In the genomic region with DNA sequence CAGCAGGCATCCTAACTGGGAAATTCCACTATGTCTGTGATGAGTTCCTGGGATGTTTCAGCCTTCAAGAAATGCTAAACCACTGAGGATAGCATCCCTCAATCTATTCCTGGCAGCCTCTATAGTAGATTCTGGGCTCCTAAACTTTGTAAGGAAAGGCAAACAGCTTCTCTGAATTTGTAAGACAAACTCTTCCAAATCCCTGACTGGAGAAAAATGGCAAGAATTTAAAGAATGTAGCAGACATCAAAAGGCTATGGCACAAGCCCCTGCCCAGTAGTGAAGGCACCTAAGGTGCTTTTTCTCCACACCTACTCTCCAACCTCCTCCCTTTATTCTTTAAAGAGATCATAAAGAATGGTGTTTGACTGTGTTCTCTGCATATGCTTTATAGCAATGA, we compare ENCODE assay signal across 20 mouse cellular contexts.
"Had no signal": no experiment of that assay in that cellular context is flagged by ENCODE, and none has a peak within 500 bp of the region (broad histone marks: within the 10 kb centered on the region; RNA-seq: fewer than 3 reads in every experiment).

No protein-coding gene starts in this region.

- H3K9ac ChIP-seq: liver, embryonic 13.5 days; liver, embryonic 15.5 days; liver, postnatal 0 days; lung, embryonic 15.5 days; midbrain, embryonic 13.5 days; midbrain, embryonic 15.5 days; neural tube, embryonic 12.5 days; stomach, embryonic 15.5 days had no signal

- H3K4me1 ChIP-seq: liver, embryonic 13.5 days; liver, embryonic 15.5 days; lung, embryonic 15.5 days; megakaryocyte, embryonic 14.5 days; midbrain, embryonic 13.5 days; midbrain, embryonic 15.5 days; neural tube, embryonic 12.5 days; stomach, embryonic 15.5 days had no signal

- H3K27ac ChIP-seq: liver, embryonic 13.5 days; liver, embryonic 15.5 days; lung, embryonic 15.5 days; macrophage; midbrain, embryonic 13.5 days; midbrain, embryonic 15.5 days; neural tube, embryonic 12.5 days; stomach, embryonic 15.5 days; stomach, postnatal 0 days had no signal

- H3K4me2 ChIP-seq: liver, embryonic 13.5 days; liver, embryonic 15.5 days; lung, embryonic 15.5 days; midbrain, embryonic 13.5 days; midbrain, embryonic 15.5 days; neural tube, embryonic 12.5 days; stomach, embryonic 15.5 days had no signal

- H3K4me3 ChIP-seq: liver, embryonic 13.5 days; liver, embryonic 15.5 days; lung, embryonic 15.5 days; megakaryocyte, embryonic 14.5 days; midbrain, embryonic 13.5 days; midbrain, embryonic 15.5 days; neural tube, embryonic 12.5 days; stomach, embryonic 15.5 days had no signal

- ATAC-seq: liver, postnatal 0 days; lung, postnatal 0 days; midbrain, embryonic 13.5 days; midbrain, embryonic 15.5 days had no signal

- H3K36me3 ChIP-seq: liver, embryonic 13.5 days; liver, embryonic 15.5 days; lung, embryonic 15.5 days; midbrain, embryonic 13.5 days; midbrain, embryonic 15.5 days; neural tube, embryonic 12.5 days; stomach, embryonic 15.5 days had no signal

- H3K9me3 ChIP-seq: liver, embryonic 13.5 days; liver, embryonic 15.5 days; lung, embryonic 15.5 days; megakaryocyte, embryonic 14.5 days; midbrain, embryonic 13.5 days; midbrain, embryonic 15.5 days; neural tube, embryonic 12.5 days; stomach, embryonic 15.5 days had no signal

- H3K27me3 ChIP-seq: liver, embryonic 13.5 days; liver, embryonic 15.5 days; lung, embryonic 15.5 days; megakaryocyte, embryonic 14.5 days; midbrain, embryonic 13.5 days; midbrain, embryonic 15.5 days; neural tube, embryonic 12.5 days; stomach, embryonic 15.5 days had no signal

- DNase-seq: liver, embryonic 13.5 days; liver, postnatal 0 days; lung, adult 2 months; lung, postnatal 14 days; lung, postnatal 36 days; right cerebral cortex, postnatal 14 days; right cerebral cortex, postnatal 4 days; thymus, adult 2 months; thymus, postnatal 25 days; thymus, postnatal 4 days had no signal
